Mouse (Mus musculus): Measurements from ENCODE around the gene Nfkbid.

DNA sequence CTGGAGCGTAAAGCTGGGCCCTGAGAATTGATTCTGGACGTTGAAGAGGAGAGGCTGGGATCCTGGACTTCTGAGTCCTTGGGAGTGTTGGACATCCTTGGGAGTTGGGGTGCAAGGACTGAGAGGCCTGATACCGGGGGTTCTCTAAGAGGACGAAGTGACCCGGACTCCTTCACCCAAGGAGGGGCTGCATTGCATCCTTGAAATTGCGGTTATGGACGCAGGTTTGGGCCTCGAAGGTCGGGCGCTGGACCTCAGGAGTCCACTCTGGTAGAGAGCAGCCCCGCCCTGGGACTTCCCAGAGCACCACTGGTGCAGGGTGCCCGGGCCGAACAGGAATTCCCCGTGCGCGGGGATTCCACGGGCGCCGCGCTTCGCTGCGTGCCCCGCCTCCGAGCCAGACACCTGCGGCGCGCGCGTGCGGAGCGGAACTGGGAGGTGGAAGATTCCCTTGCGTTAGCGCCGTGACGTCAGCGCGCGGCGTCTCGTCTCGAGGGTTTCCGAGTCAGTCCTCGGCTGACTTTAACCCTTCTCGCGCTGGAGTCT lies 431 bp downstream of the Nfkbid start:
- TF ChIP-seq CTCF (IDR thresholded peaks at IDR 0.05; ENCODE audit: low read depth) (no peak), EP300 (IDR thresholded peaks at IDR 0.05; ENCODE audit: low read depth) (0 out of 2 replicates have a peak, but pooled peaks have one; percentile 16)
